Comparison of ENCODE assay signal across 11 mouse cellular contexts in genomic region chr6:83118825-83119733, GRCm38 (mm10). TPM values are rescaled to one million over a fixed set of nuclear protein-coding genes. Genes with fewer than 3 reads are reported as not detected.
DNase-seq lines count a peak whose midpoint lies in the region; ATAC-seq and TF ChIP-seq lines count a peak whose summit lies in the region.
"Had no signal": no experiment of that assay in that cellular context is flagged by ENCODE, and none has a peak within 500 bp of the region (broad histone marks: within the 10 kb centered on the region; RNA-seq: fewer than 3 reads in every experiment).

No protein-coding gene starts in this region.

- H3K27ac ChIP-seq in heart, embryonic 15.5 days: peak overlapping the region; percentile 31; the same call in 1 of the 2 replicates
- H3K27ac ChIP-seq in heart, embryonic 12.5 days (ENCODE audit: poor library complexity, severe bottlenecking): no peak overlapping the region
- no peak overlapping the region for H3K27ac ChIP-seq in left cerebral cortex, adult 2 months
- H3K27ac ChIP-seq: layer of hippocampus, adult 2 months; stomach, embryonic 15.5 days had no signal

- no peak overlapping the region for H3K4me3 ChIP-seq in heart, embryonic 15.5 days
- no peak overlapping the region for H3K4me3 ChIP-seq in heart, embryonic 12.5 days
- H3K4me3 ChIP-seq in left cerebral cortex, adult 2 months: no peak overlapping the region
- H3K4me3 ChIP-seq: layer of hippocampus, adult 2 months had no signal

- peak; percentile 38 for DNase-seq in thymus, postnatal 14 days
- DNase-seq in thymus, postnatal 4 days: no peak
- peak; percentile 32 for DNase-seq in induced T-regulatory cell, adult 2 months (ENCODE audit: low read depth)
- DNase-seq in left cerebral cortex, adult 2 months (ENCODE audit: extremely low spot score in 1 of 2, low spot score in 2 of 2): no peak
- DNase-seq in adrenal gland, adult 2 months: no peak
- no peak for DNase-seq in right cerebral cortex, adult 18-20 months

- 74% methylated on average over 14 of the region's 14 CpGs for WGBS in heart, embryonic 15.5 days
- 75% methylated on average over 14 of the region's 14 CpGs for WGBS in heart, embryonic 12.5 days

- H3K4me1 ChIP-seq in heart, embryonic 15.5 days (replicated peaks): peaks cover 53% of the 10 kb centered on the region
- peaks cover 48% of the 10 kb centered on the region for H3K4me1 ChIP-seq in heart, embryonic 12.5 days (replicated peaks)

- no peaks in the 10 kb centered on the region for H3K9me3 ChIP-seq in heart, embryonic 15.5 days (replicated peaks)
- H3K9me3 ChIP-seq in heart, embryonic 12.5 days (replicated peaks): no peaks in the 10 kb centered on the region
- H3K9me3 ChIP-seq: stomach, embryonic 15.5 days had no signal

- peaks cover 16% of the 10 kb centered on the region; the same call in 1 of the 2 replicates for H3K36me3 ChIP-seq in heart, embryonic 15.5 days
- H3K36me3 ChIP-seq in heart, embryonic 12.5 days: peaks cover 33% of the 10 kb centered on the region

- intact Hi-C loops in left cerebral cortex, adult 2 months (cut with DNase I): no loop called here

- no peaks in the 10 kb centered on the region for H3K27me3 ChIP-seq in heart, embryonic 15.5 days
- no peaks in the 10 kb centered on the region for H3K27me3 ChIP-seq in heart, embryonic 12.5 days (replicated peaks)
- H3K27me3 ChIP-seq: Patski; stomach, embryonic 15.5 days had no signal

- no peak for TF ChIP-seq CTCF in left cerebral cortex, adult 2 months (IDR thresholded peaks at IDR 0.05)

- no peak overlapping the region for H3K4me2 ChIP-seq in heart, embryonic 15.5 days
- H3K4me2 ChIP-seq in heart, embryonic 12.5 days: no peak overlapping the region

- ATAC-seq in heart, embryonic 15.5 days (replicated peaks; ENCODE audit: insufficient number of reproducible peaks, insufficient read depth, low FRiP score, low read depth): no peak
- no peak for ATAC-seq in heart, embryonic 12.5 days (ENCODE audit: insufficient number of reproducible peaks, low FRiP score)
- ATAC-seq: Patski had no signal

- no peak overlapping the region for H3K9ac ChIP-seq in heart, embryonic 15.5 days
- H3K9ac ChIP-seq in heart, embryonic 12.5 days: no peak overlapping the region
- H3K9ac ChIP-seq: stomach, embryonic 15.5 days had no signal

RNA-seq across cellular contexts. Expression of gene Wbp1, which starts 2.3 kb away (rescaled TPM):
- 81.9 and 99.5 TPM in 2 replicates for polyA plus RNA-seq in heart, embryonic 15.5 days (2015; fragmentation: Nextera tagmentation; extraction: Ambion mirVana)
- 87.6 and 91.3 TPM in 2 replicates for polyA plus RNA-seq in heart, embryonic 12.5 days (2016; fragmentation: Nextera tagmentation; extraction: Ambion mirVana)
- 10 to 100 TPM; 42.4 to 42.5 TPM for total RNA-seq in left cerebral cortex, adult 2 months (2021)
- total RNA-seq in adrenal gland, adult 2 months (2021): 100 to 1,000 TPM in 1 of 2 experiments, 10 to 100 TPM in 1; 79.1 to 117 TPM
- 388 and 405 TPM in 2 replicates for polyA plus RNA-seq in adrenal gland, adult 2 months (2012; rRNA removed)

RNA-seq across cellular contexts. Expression of gene Mogs, which starts 3.8 kb away (rescaled TPM):
- polyA plus RNA-seq in heart, embryonic 15.5 days (2015; fragmentation: Nextera tagmentation; extraction: Ambion mirVana): 17.6 and 27.8 TPM in 2 replicates
- polyA plus RNA-seq in heart, embryonic 12.5 days (2016; fragmentation: Nextera tagmentation; extraction: Ambion mirVana): 30.7 and 30.8 TPM in 2 replicates
- total RNA-seq in left cerebral cortex, adult 2 months (2021): 10 to 100 TPM; 28.6 to 29.5 TPM
- total RNA-seq in adrenal gland, adult 2 months (2021): 10 to 100 TPM; 48.1 to 52.6 TPM
- 93.2 and 131 TPM in 2 replicates for polyA plus RNA-seq in adrenal gland, adult 2 months (2012; rRNA removed)

RNA-seq across cellular contexts. Expression of gene Ino80b, which starts 6.2 kb away (rescaled TPM):
- 7.4 and 9.2 TPM in 2 replicates for polyA plus RNA-seq in heart, embryonic 15.5 days (2015; fragmentation: Nextera tagmentation; extraction: Ambion mirVana)
- polyA plus RNA-seq in heart, embryonic 12.5 days (2016; fragmentation: Nextera tagmentation; extraction: Ambion mirVana): 11.1 and 12.1 TPM in 2 replicates
- total RNA-seq in left cerebral cortex, adult 2 months (2021): 10 to 100 TPM; 19.9 to 22.2 TPM
- 10 to 100 TPM; 16.1 to 27.3 TPM for total RNA-seq in adrenal gland, adult 2 months (2021)
- polyA plus RNA-seq in adrenal gland, adult 2 months (2012; rRNA removed): 90.2 and 102 TPM in 2 replicates

RNA-seq across cellular contexts. Expression of gene Mrpl53, which starts 10.2 kb away (rescaled TPM):
- 136 and 164 TPM in 2 replicates for polyA plus RNA-seq in heart, embryonic 15.5 days (2015; fragmentation: Nextera tagmentation; extraction: Ambion mirVana)
- polyA plus RNA-seq in heart, embryonic 12.5 days (2016; fragmentation: Nextera tagmentation; extraction: Ambion mirVana): 155 and 156 TPM in 2 replicates
- 10 to 100 TPM; 57.5 to 61.7 TPM for total RNA-seq in left cerebral cortex, adult 2 months (2021)
- 100 to 1,000 TPM in 1 of 2 experiments, 10 to 100 TPM in 1; 95.3 to 112 TPM for total RNA-seq in adrenal gland, adult 2 months (2021)
- 81.0 and 85.8 TPM in 2 replicates for polyA plus RNA-seq in adrenal gland, adult 2 months (2012; rRNA removed)

RNA-seq across cellular contexts. Expression of gene Rtkn, which starts 16.2 kb away (rescaled TPM):
- 19.3 and 26.2 TPM in 2 replicates for polyA plus RNA-seq in heart, embryonic 15.5 days (2015; fragmentation: Nextera tagmentation; extraction: Ambion mirVana)
- polyA plus RNA-seq in heart, embryonic 12.5 days (2016; fragmentation: Nextera tagmentation; extraction: Ambion mirVana): 20.3 and 22.0 TPM in 2 replicates
- 10 to 100 TPM; 87.0 to 97.5 TPM for total RNA-seq in left cerebral cortex, adult 2 months (2021)
- 10 to 100 TPM in 1 of 2 experiments, 1 to 10 TPM in 1; 9.5 to 10.2 TPM for total RNA-seq in adrenal gland, adult 2 months (2021)
- polyA plus RNA-seq in adrenal gland, adult 2 months (2012; rRNA removed): 93.6 and 100 TPM in 2 replicates

Comparison
In these comparisons a context has a peak if more than half of its experiments do, and no peak if none do; other contexts are left out.
1. DNase-seq: peak in thymus, postnatal 14 days (single experiment) and induced T-regulatory cell, adult 2 months (single experiment); none in thymus, postnatal 4 days (single experiment), left cerebral cortex, adult 2 months (0 of 2), adrenal gland, adult 2 months (single experiment) and right cerebral cortex, adult 18-20 months (single experiment).